Mouse (Mus musculus) forebrain, embryonic 14.5 days (tissue): Measurements from ENCODE around the gene Cabin1. TPM values are rescaled to one million over a fixed set of nuclear protein-coding genes. Genes with fewer than 3 reads are reported as not detected.

Source experiments
- ATAC-seq: fragments of 200-750 bp; cut with Nextera tagmentation; 2 replicates; pipeline ENCODE4 v1.8.0; 2017; ENCODE audit warnings: mild to moderate bottlenecking, moderate library complexity
- DNase-seq: peaks from one replicate; pipeline ENCODE4 v3.0.0-alpha.2; 2015; ENCODE audit warnings: low spot score
- H3K27ac ChIP-seq: fragments of 300-500 bp; sonication (generic); 2 replicates; pipeline ENCODE4 v1.5.1; 2014; ENCODE audit warnings: low read depth, mild to moderate bottlenecking, control low read depth, low read length, moderate library complexity
- H3K27me3 ChIP-seq: fragments of 300-500 bp; sonication (generic); replicated peaks from 2 replicates; pipeline ENCODE4 v1.6.1; 2014; ENCODE audit warnings: low read length, control low read depth, mixed read lengths; ENCODE audit not compliant: control insufficient read depth, insufficient read depth
- H3K36me3 ChIP-seq: fragments of 300-500 bp; sonication (generic); 2 replicates; pipeline ENCODE4 v1.6.1; 2014; ENCODE audit warnings: low read length, control low read depth; ENCODE audit not compliant: control insufficient read depth, insufficient read depth
- H3K4me1 ChIP-seq: fragments of 300-500 bp; sonication (generic); 2 replicates; pipeline ENCODE4 v1.6.1; 2014; ENCODE audit warnings: antibody characterized with exemption, low read length, control low read depth; ENCODE audit not compliant: control insufficient read depth, insufficient read depth
- H3K4me2 ChIP-seq: fragments of 300-500 bp; sonication (generic); 2 replicates; pipeline ENCODE4 v1.6.1; 2014; ENCODE audit warnings: mild to moderate bottlenecking, control low read depth, low read length
- H3K4me3 ChIP-seq: fragments of 300-500 bp; sonication (generic); 2 replicates; pipeline ENCODE4 v1.5.1; 2014; ENCODE audit warnings: low read depth, low read length, control low read depth
- H3K9ac ChIP-seq: fragments of 300-500 bp; sonication (generic); 2 replicates; pipeline ENCODE4 v1.6.1; 2014; ENCODE audit warnings: mild to moderate bottlenecking, low read length, control low read depth, moderate library complexity
- H3K9me3 ChIP-seq: fragments of 300-500 bp; sonication (generic); replicated peaks from 2 replicates; pipeline ENCODE4 v1.6.1; 2016; ENCODE audit warnings: low read length, control low read depth, mixed read lengths; ENCODE audit not compliant: control insufficient read depth
- WGBS: fragments of 180-500 bp; shearing (Covaris S2); extraction: QIAGEN DNeasy Blood & Tissue Kit; methylation state at CpG from one replicate; pipeline ENCODE4 v1.1.7; 2014; 5-methylcytosine and 5-hydroxymethylcytosine counted together
- polyA plus RNA-seq: library from polyadenylated mRNA; unstranded; fragments of >200 nt; fragmentation: Nextera tagmentation; extraction: Ambion mirVana; gene quantifications from 2 replicates; pipeline ENCODE4 v1.2.1, GENCODE M21; 2014

The Cabin1 gene
- polyA plus RNA-seq, 1 experiment from 2014 or later, result 32.0 TPM

- 0 out of 2 replicates have a peak, but pooled peaks have one; percentile 5 for ATAC-seq
Measured at GRCm38 (mm10) chr10:75635019-75635692, 129.0 kb downstream of the Cabin1 start.

GRCm38 (mm10) chr10:75634610-75635009 is 129.5 kb downstream of the Cabin1 start:
- Histone ChIP-seq H3K4me1 (no peaks in the 10 kb centered on the region), H3K27me3 (no peaks in the 10 kb centered on the region), H3K4me3 (no peak overlapping the region), H3K4me2 (no peak overlapping the region), H3K36me3 (no peaks in the 10 kb centered on the region), H3K27ac (no peak overlapping the region), H3K9ac (no peak overlapping the region), H3K9me3 (no peaks in the 10 kb centered on the region)
- WGBS, result 95% methylated on average over 8 of the region's 8 CpGs
- no peak for ATAC-seq
- no peak for DNase-seq

More at GRCm38 (mm10) chr10:75635019-75635692, 129.0 kb downstream of the Cabin1 start:
- H3K36me3 ChIP-seq, result no peaks in the 10 kb centered on the region
- no peaks in the 10 kb centered on the region for H3K9me3 ChIP-seq
- H3K4me2 ChIP-seq, result no peak overlapping the region
- no peak for DNase-seq
- WGBS, result 67% methylated on average over 14 of the region's 14 CpGs
- H3K4me1 ChIP-seq, result no peaks in the 10 kb centered on the region
- H3K27ac ChIP-seq, result no peak overlapping the region
- H3K27me3 ChIP-seq, result no peaks in the 10 kb centered on the region
- H3K4me3 ChIP-seq, result no peak overlapping the region
- H3K9ac ChIP-seq, result no peak overlapping the region

- no peak for ATAC-seq
- WGBS, result 78% methylated on average over 13 of the region's 14 CpGs
- H3K27me3 ChIP-seq, result no peaks in the 10 kb centered on the region
Measured at GRCm38 (mm10) chr10:75633576-75634139, 130.5 kb downstream of the Cabin1 start.

GRCm38 (mm10) chr10:75633048-75633447 is 131.1 kb downstream of the Cabin1 start:
- no peak overlapping the region for H3K4me2 ChIP-seq
- DNase-seq (no peak), ATAC-seq (no peak)
- H3K36me3 ChIP-seq, result no peaks in the 10 kb centered on the region
- H3K9me3 ChIP-seq, result no peaks in the 10 kb centered on the region
- H3K4me1 ChIP-seq, result no peaks in the 10 kb centered on the region
- WGBS, result 88% methylated on average over 5 of the region's 5 CpGs
- H3K27me3 ChIP-seq, result no peaks in the 10 kb centered on the region
- no peak overlapping the region for H3K4me3 ChIP-seq
- no peak overlapping the region for H3K27ac ChIP-seq
- H3K9ac ChIP-seq, result no peak overlapping the region

More at GRCm38 (mm10) chr10:75633576-75634139, 130.5 kb downstream of the Cabin1 start:
- DNase-seq, result no peak
- Histone ChIP-seq H3K4me1 (no peaks in the 10 kb centered on the region), H3K9ac (no peak overlapping the region), H3K27ac (no peak overlapping the region), H3K36me3 (no peaks in the 10 kb centered on the region), H3K4me3 (no peak overlapping the region), H3K4me2 (no peak overlapping the region), H3K9me3 (no peaks in the 10 kb centered on the region)

GRCm38 (mm10) chr10:75632633-75633032 is 131.5 kb downstream of the Cabin1 start:
- ATAC-seq (no peak), DNase-seq (peak; percentile 21)
- H3K27ac ChIP-seq, result no peak overlapping the region
- no peaks in the 10 kb centered on the region for H3K4me1 ChIP-seq
- 66% methylated on average over 5 of the region's 5 CpGs for WGBS
- no peaks in the 10 kb centered on the region for H3K9me3 ChIP-seq
- no peaks in the 10 kb centered on the region for H3K27me3 ChIP-seq
- H3K9ac ChIP-seq, result no peak overlapping the region
- no peak overlapping the region for H3K4me2 ChIP-seq
- H3K4me3 ChIP-seq, result no peak overlapping the region
- no peaks in the 10 kb centered on the region for H3K36me3 ChIP-seq

GRCm38 (mm10) chr10:75627490-75627889 is 136.7 kb downstream of the Cabin1 start:
- Histone ChIP-seq H3K4me2 (no peak overlapping the region), H3K27ac (no peak overlapping the region), H3K4me3 (no peak overlapping the region), H3K9ac (no peak overlapping the region), H3K4me1 (no peaks in the 10 kb centered on the region), H3K36me3 (no peaks in the 10 kb centered on the region), H3K9me3 (no peaks in the 10 kb centered on the region), H3K27me3 (no peaks in the 10 kb centered on the region)
- 75% methylated on average over 3 of the region's 3 CpGs for WGBS
- peak; percentile 41 for DNase-seq
- no peak for ATAC-seq

GRCm38 (mm10) chr10:75626991-75627390 is 137.2 kb downstream of the Cabin1 start:
- ATAC-seq, result no peak

GRCm38 (mm10) chr10:75625920-75626319 is 138.2 kb downstream of the Cabin1 start:
- no peak overlapping the region for H3K4me3 ChIP-seq
- H3K27me3 ChIP-seq, result no peaks in the 10 kb centered on the region
- H3K4me1 ChIP-seq, result no peaks in the 10 kb centered on the region
- no peak for DNase-seq
- no peaks in the 10 kb centered on the region for H3K9me3 ChIP-seq
- no peak overlapping the region for H3K4me2 ChIP-seq
- H3K36me3 ChIP-seq, result no peaks in the 10 kb centered on the region
- no peak overlapping the region for H3K27ac ChIP-seq
- no peak overlapping the region for H3K9ac ChIP-seq
- ATAC-seq, result no peak
- WGBS, result 57% methylated on average over 6 of the region's 6 CpGs

More at GRCm38 (mm10) chr10:75626991-75627390, 137.2 kb downstream of the Cabin1 start:
- Histone ChIP-seq H3K36me3 (no peaks in the 10 kb centered on the region), H3K4me1 (no peaks in the 10 kb centered on the region), H3K9ac (no peak overlapping the region), H3K9me3 (no peaks in the 10 kb centered on the region), H3K4me3 (no peak overlapping the region), H3K4me2 (no peak overlapping the region), H3K27ac (no peak overlapping the region), H3K27me3 (no peaks in the 10 kb centered on the region)
- WGBS, result 59% methylated on average over 3 of the region's 3 CpGs
- no peak for DNase-seq

GRCm38 (mm10) chr10:75620818-75621217 is 143.3 kb downstream of the Cabin1 start:
- WGBS, result 58% methylated on average over 3 of the region's 3 CpGs
- Histone ChIP-seq H3K4me3 (no peak overlapping the region), H3K4me2 (no peak overlapping the region), H3K9ac (no peak overlapping the region), H3K27me3 (no peaks in the 10 kb centered on the region), H3K4me1 (no peaks in the 10 kb centered on the region), H3K27ac (no peak overlapping the region), H3K36me3 (no peaks in the 10 kb centered on the region), H3K9me3 (no peaks in the 10 kb centered on the region)
- DNase-seq (no peak), ATAC-seq (no peak)
